Mouse (Mus musculus) cerebellum, postnatal 10 days (tissue): ENCODE results near the gene Alg9.

ENCODE experiments used
- DNase-seq, 2 experiments: peaks; one replicate each; pipeline ENCODE4 v3.0.0; 2021; ENCODE audit warnings: mixed read lengths in 2 of 2

Gene Alg9

DNA sequence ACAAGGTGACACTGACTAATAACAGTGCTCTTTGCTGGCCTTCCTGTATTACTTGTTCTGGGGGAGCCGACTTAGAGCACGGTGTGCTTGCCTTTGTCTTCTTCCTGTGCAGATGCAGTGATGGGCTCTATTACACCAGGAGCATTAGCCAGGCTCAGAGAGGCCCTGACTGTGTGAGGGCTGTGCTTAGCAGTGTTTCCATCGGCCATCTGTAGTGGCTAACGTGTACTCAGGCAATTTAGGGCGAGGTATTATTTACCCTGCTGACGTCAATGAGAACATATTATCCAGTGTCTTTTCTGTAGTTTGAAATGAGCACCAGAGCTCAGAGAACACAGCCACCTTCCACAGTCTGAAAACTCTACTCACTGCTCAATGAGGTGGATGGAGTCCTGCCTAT, 114.4 kb downstream of the Alg9 start:
- DNase-seq, result no peak

DNA sequence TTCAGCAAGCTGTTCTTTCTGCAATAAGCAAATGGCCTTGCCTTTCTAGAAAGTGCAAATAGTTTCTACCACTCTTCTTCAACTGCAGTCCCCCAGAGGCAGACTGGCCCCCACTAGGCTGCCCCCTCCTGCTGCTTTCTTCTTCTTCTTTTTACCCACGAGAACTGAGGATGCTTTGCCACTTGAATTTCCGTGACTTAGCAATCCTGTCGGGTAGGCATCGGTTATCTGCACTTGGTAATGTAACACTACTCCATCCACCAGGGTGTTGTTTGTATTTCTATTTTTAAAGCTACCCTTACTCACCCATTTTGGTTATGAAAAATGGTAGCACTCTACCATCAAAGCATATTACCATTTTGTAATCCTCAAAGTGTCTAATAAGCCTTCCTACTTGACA, 115.1 kb downstream of the Alg9 start:
- no peak for DNase-seq

DNA sequence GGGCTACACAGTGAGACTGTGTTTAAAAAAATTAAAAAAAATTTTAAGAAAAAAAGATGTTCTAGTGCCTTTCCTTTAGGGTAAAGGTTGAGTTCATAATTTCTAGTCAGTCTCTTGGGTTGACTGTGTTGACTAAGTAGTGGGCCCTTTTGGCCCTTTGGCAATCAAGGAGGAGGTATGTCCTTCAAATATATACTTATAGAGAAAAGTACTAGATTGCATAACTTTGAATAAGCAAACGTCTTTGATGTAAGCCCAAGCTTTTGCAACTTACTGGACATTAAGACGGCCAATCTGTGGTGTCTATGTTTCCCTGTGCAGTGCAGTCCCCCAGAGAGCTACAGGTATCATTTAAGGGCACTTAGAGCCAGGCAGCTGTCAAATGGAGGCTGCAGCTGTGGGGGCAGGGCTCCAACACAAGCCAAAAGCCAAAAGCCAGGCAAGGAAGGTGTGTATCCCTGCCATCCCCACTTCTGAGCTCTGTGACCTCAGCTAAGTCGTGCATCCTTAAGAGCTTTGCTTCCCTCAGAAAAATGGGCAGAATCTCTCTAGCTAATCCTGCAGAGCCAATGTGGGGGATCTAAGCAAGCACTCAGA, 115.8 kb downstream of the Alg9 start:
- DNase-seq, result no peak
